Mouse (Mus musculus): ENCODE measurements at regions not wholly inside any gene's neighbourhood (a gene's known extent, or its start where the extent isn't known, plus 50 kb on each side); places are given as distances from the start of the nearest gene placed in this dataset.

DNA sequence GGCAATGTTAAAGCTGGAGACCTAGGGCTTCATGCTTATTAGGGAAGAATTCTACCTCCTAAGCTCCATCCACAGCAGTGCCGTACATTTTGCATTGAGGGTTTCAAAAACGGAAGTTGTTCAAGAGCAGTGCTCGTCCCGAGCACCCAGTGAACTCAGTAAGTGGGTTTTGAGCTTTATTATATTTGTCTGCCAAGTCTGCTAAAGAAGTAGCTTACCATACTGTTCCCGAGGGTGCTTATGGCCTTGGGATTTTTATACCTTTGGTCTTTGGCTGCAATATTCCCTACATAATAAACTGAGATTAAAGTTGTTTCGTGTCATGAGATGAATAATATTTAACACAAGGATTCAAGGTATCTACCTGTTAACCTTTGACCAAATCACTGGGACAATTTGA lies 195.2 kb downstream of the Klf5 start:
- TF ChIP-seq CTCF (IDR thresholded peaks at IDR 0.05) (no peak), EP300 (IDR thresholded peaks at IDR 0.05) (no peak)

Measured in lung, postnatal 0 days (tissue).